Mouse (Mus musculus) ES-Bruce4 (cell line): ENCODE measurements around the gene Marc1. TPM values are rescaled to one million over a fixed set of nuclear protein-coding genes. Genes with fewer than 3 reads are reported as not detected.

Experiments used
- H3K27ac ChIP-seq: 2 replicates; pipeline ENCODE4 v1.5.1; 2012; ENCODE audit warnings: low read length, inconsistent platforms; ENCODE audit not compliant: insufficient read depth
- H3K27me3 ChIP-seq: 2 replicates; pipeline ENCODE4 v1.6.1; 2012; ENCODE audit warnings: mild to moderate bottlenecking, low read length, inconsistent platforms; ENCODE audit not compliant: control insufficient read depth, poor library complexity, insufficient read depth, severe bottlenecking
- H3K36me3 ChIP-seq: 2 replicates; pipeline ENCODE4 v1.6.1; 2012; ENCODE audit warnings: inconsistent platforms, mild to moderate bottlenecking, low read length, moderate library complexity; ENCODE audit not compliant: control insufficient read depth, poor library complexity, insufficient read depth, severe bottlenecking
- H3K4me1 ChIP-seq: one replicate; pipeline ENCODE4 v1.8.1; 2011; ENCODE audit warnings: low read length; ENCODE audit not compliant: control insufficient read depth, insufficient read depth
- H3K4me3 ChIP-seq: 2 replicates; pipeline ENCODE4 v1.5.1; 2011; ENCODE audit warnings: low read depth, mild to moderate bottlenecking, low read length
- H3K9ac ChIP-seq: 2 replicates; pipeline ENCODE4 v1.6.1; 2012; ENCODE audit warnings: low read depth, mild to moderate bottlenecking, inconsistent platforms; ENCODE audit not compliant: poor library complexity, severe bottlenecking
- H3K9me3 ChIP-seq: replicated peaks from 2 replicates; pipeline ENCODE4 v1.6.1; 2012; ENCODE audit warnings: mild to moderate bottlenecking, low read length, inconsistent platforms; ENCODE audit not compliant: control insufficient read depth, poor library complexity, insufficient read depth, severe bottlenecking
- CTCF ChIP-seq: IDR thresholded peaks from one replicate; pipeline ENCODE4 v1.8.1; 2011; ENCODE audit warnings: low read depth, low read length
- EP300 ChIP-seq: IDR thresholded peaks from 2 replicates; pipeline ENCODE4 v1.6.1; 2011; ENCODE audit warnings: low read depth, low read length; ENCODE audit not compliant: insufficient read depth
- POLR2A ChIP-seq: IDR thresholded peaks from one replicate; pipeline ENCODE4 v1.8.1; 2011; ENCODE audit warnings: low read length; ENCODE audit not compliant: insufficient read depth
- polyA plus RNA-seq: library from polyadenylated mRNA; stranded (reverse); fragments of >200 nt; gene quantifications from 2 replicates; pipeline ENCODE4 v1.2.4, GENCODE M21; 2011; ENCODE audit warnings: low read depth; ENCODE audit not compliant: missing spikeins, insufficient read depth, insufficient read length

Gene Marc1
- polyA plus RNA-seq, 1 experiment: not detected

DNA sequence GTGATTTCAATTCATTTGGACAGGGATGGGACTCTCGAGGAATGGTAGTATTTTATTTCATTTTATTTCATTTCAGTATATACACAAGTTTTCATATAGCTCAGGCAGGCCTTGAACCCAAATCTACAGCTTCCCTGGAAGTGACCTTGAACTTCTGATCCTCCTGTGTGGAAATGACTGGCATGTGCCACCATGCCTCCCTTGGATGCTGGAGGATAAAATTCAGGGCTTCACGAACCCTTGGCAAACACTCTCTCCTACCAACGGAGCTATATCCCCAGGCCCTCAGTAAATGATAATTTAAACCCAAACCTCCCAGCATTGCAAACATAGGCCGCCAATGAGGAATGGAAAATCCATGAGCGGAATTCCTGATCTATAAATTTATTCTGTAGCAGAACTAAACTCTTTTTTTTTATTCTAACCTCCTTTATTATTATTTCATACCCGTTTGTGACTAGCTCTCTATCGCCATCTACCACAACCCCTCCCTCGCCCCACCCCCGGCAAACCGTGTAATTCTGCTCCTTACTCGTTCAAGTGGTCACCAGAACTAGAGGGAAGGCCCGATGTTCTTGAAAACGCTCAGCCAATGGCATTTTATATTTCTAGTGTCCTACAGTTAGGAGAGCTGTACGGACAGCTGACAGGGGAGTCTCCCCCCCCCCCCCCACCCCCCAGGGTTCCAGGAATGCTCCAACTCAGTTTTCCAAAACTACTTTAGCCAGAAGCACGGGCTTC, 33.4 kb upstream of the Marc1 start:
- H3K36me3 ChIP-seq: no peaks in the 10 kb centered on the region
- no peaks in the 10 kb centered on the region for H3K4me1 ChIP-seq
- no peaks in the 10 kb centered on the region for H3K27me3 ChIP-seq
- no peak overlapping the region for H3K27ac ChIP-seq
- H3K9me3 ChIP-seq: no peaks in the 10 kb centered on the region
- peak overlapping the region; percentile 79 for H3K4me3 ChIP-seq
- TF ChIP-seq POLR2A (no peak), EP300 (no peak), CTCF (no peak)
- H3K9ac ChIP-seq: peak overlapping the region; percentile 47

DNA sequence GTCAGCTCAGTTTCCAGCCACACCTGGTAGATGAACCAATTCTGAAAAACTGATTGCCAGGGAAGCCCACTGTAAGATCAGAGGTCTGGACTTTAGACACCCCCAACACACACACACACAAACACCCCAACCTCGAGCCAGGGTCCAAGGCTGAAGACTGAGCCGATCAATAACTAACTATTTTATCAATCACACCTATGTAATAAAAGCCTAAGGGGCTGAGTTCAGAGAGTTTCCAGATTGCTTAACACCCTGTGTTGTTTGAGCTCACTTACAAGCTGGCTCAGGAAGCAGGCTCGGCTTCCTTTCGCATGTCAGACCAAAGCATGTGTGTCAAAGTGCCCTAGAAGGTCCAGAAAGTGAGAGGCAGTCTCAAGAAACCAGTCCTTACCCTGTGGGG, 26.5 kb upstream of the Marc1 start:
- TF ChIP-seq POLR2A (no peak), EP300 (no peak), CTCF (no peak)
- H3K4me3 ChIP-seq: no peak overlapping the region
- H3K4me1 ChIP-seq: no peaks in the 10 kb centered on the region
- no peak overlapping the region for H3K27ac ChIP-seq
- no peak overlapping the region for H3K9ac ChIP-seq
- H3K27me3 ChIP-seq: no peaks in the 10 kb centered on the region
- H3K36me3 ChIP-seq: no peaks in the 10 kb centered on the region
- H3K9me3 ChIP-seq: no peaks in the 10 kb centered on the region

GRCm38 (mm10) chr1:184836350-184836749, 25.2 kb upstream of the Marc1 start:
- no peaks in the 10 kb centered on the region for H3K9me3 ChIP-seq
- TF ChIP-seq POLR2A (no peak), CTCF (no peak), EP300 (no peak)
- H3K27ac ChIP-seq: peak overlapping the region; percentile 17; the same call in 1 of the 2 replicates
- no peak overlapping the region for H3K9ac ChIP-seq
- no peaks in the 10 kb centered on the region for H3K36me3 ChIP-seq
- H3K4me1 ChIP-seq: no peaks in the 10 kb centered on the region
- no peaks in the 10 kb centered on the region for H3K27me3 ChIP-seq
- no peak overlapping the region for H3K4me3 ChIP-seq

GRCm38 (mm10) chr1:184833499-184833898, 22.4 kb upstream of the Marc1 start:
- Histone ChIP-seq H3K27ac (no peak overlapping the region), H3K4me3 (no peak overlapping the region), H3K27me3 (no peaks in the 10 kb centered on the region), H3K9me3 (no peaks in the 10 kb centered on the region), H3K9ac (no peak overlapping the region), H3K36me3 (no peaks in the 10 kb centered on the region), H3K4me1 (peaks cover 1% of the 10 kb centered on the region)
- TF ChIP-seq POLR2A (no peak), CTCF (no peak), EP300 (no peak)

DNA sequence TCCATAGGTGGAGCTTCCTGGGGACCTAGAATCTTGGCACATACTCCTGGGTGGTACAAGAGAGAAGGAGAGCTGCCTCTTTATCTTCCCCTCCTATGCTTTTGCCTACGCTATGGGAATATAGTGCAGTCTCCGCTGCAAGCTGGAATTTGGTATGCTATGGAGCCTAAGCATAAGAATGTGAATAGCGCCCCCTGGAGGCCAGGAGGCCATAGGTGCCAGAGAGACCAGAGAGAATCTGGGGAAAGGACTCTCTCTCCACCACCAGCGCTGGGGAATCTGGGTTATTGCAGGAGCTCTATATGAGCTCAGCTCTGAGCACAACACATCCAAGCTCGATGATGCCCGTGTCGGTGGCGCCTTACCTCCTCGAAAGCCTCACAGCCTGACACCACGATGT, 21.1 kb upstream of the Marc1 start:
- Histone ChIP-seq H3K9ac (no peak overlapping the region), H3K4me3 (no peak overlapping the region), H3K27ac (no peak overlapping the region), H3K27me3 (no peaks in the 10 kb centered on the region), H3K9me3 (no peaks in the 10 kb centered on the region), H3K4me1 (peaks cover 1% of the 10 kb centered on the region), H3K36me3 (no peaks in the 10 kb centered on the region)
- TF ChIP-seq CTCF (peak; percentile 73), POLR2A (no peak)

DNA sequence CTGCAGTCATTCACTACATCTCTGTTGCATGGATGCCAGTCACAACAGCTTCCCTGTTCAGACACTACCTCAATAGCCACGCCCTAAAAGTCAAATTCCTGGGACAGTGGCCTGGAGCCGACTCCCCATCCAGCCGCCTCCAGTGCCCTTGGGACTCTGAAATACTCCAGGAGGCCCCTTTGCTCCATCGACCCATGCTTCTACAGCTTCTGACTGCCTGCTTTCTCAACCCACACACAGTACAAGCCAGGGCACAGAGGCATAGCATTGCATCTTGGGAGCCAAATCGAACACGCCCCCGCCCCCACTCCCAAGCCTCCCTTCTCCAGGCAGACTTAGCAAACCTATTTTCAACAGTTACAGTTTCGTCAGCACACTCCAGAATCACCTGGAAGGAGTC, 18.8 kb upstream of the Marc1 start:
- TF ChIP-seq EP300 (no peak), CTCF (no peak), POLR2A (no peak)
- Histone ChIP-seq H3K36me3 (no peaks in the 10 kb centered on the region), H3K4me3 (no peak overlapping the region), H3K9me3 (no peaks in the 10 kb centered on the region), H3K4me1 (peaks cover 3% of the 10 kb centered on the region), H3K27me3 (no peaks in the 10 kb centered on the region), H3K27ac (peak overlapping the region; percentile 20; the same call in 1 of the 2 replicates), H3K9ac (no peak overlapping the region)
